Mouse (Mus musculus) liver, postnatal 0 days (tissue): ENCODE measurements around the gene Cmtm4.
"Not testable (repeated sequence)": the region's sequence is repeated elsewhere in the genome, so short reads cannot be mapped to it uniquely, and the experiment has no call there.

Experiments
- CTCF ChIP-seq: sonication (generic); IDR thresholded peaks from 2 replicates; pipeline ENCODE4 v1.5.1; 2016; ENCODE audit warnings: antibody characterized with exemption, low read depth
- EP300 ChIP-seq: IDR thresholded peaks from 2 replicates; pipeline ENCODE4 v1.6.1; 2016; ENCODE audit warnings: antibody characterized with exemption, low read depth, mild to moderate bottlenecking

- TF ChIP-seq CTCF, EP300: not testable (repeated sequence)
Observed at GRCm38 (mm10) chr8:104309441-104310155, 86.0 kb downstream of the Cmtm4 start, which contains the start of the genes Gm45711 and Cmtm1.
